Mouse (Mus musculus) midbrain, embryonic 16.5 days (tissue): ENCODE data around the gene Itm2c. TPM values are rescaled to one million over a fixed set of nuclear protein-coding genes. Genes with fewer than 3 reads are reported as not detected.

Experiments used
- ATAC-seq: fragments of 200-750 bp; cut with Nextera tagmentation; 2 replicates; pipeline ENCODE4 v1.8.0; 2017; ENCODE audit warnings: moderate TSS enrichment
- H3K27ac ChIP-seq: fragments of 300-500 bp; sonication (generic); 2 replicates; pipeline ENCODE4 v1.5.1; 2014; ENCODE audit warnings: mild to moderate bottlenecking, low read length, mixed read lengths
- H3K27me3 ChIP-seq: fragments of 300-500 bp; sonication (generic); 2 replicates; pipeline ENCODE4 v1.6.1; 2014; ENCODE audit warnings: low read depth, low read length, mixed read lengths; ENCODE audit not compliant: control insufficient read depth, insufficient read depth
- H3K36me3 ChIP-seq: fragments of 300-500 bp; sonication (generic); 2 replicates; pipeline ENCODE4 v1.6.1; 2014; ENCODE audit warnings: mild to moderate bottlenecking, low read length, moderate library complexity, mixed read lengths; ENCODE audit not compliant: control insufficient read depth, insufficient read depth
- H3K4me1 ChIP-seq: fragments of 300-500 bp; sonication (generic); 2 replicates; pipeline ENCODE4 v1.6.1; 2014; ENCODE audit warnings: mild to moderate bottlenecking, low read length, mixed read lengths; ENCODE audit not compliant: control insufficient read depth, insufficient read depth
- H3K4me2 ChIP-seq: fragments of 300-500 bp; sonication (generic); 2 replicates; pipeline ENCODE4 v1.6.1; 2014; ENCODE audit warnings: mild to moderate bottlenecking, low read length, mixed read lengths
- H3K4me3 ChIP-seq: fragments of 300-500 bp; sonication (generic); 2 replicates; pipeline ENCODE4 v1.5.1; 2014; ENCODE audit warnings: low read depth, mild to moderate bottlenecking, low read length, moderate library complexity, mixed read lengths
- H3K9ac ChIP-seq: fragments of 300-500 bp; sonication (generic); 2 replicates; pipeline ENCODE4 v1.6.1; 2014; ENCODE audit warnings: low read depth, low read length, mixed read lengths
- H3K9me3 ChIP-seq: fragments of 300-500 bp; sonication (generic); replicated peaks from 2 replicates; pipeline ENCODE4 v1.6.1; 2014; ENCODE audit warnings: mild to moderate bottlenecking, low read length, mixed read lengths; ENCODE audit not compliant: control insufficient read depth, poor library complexity, severe bottlenecking
- WGBS: fragments of 180-500 bp; shearing (Covaris S2); extraction: QIAGEN DNeasy Blood & Tissue Kit; methylation state at CpG from one replicate; pipeline ENCODE4 v1.1.7; 2014; 5-methylcytosine and 5-hydroxymethylcytosine counted together
- polyA plus RNA-seq: library from polyadenylated mRNA; unstranded; fragments of >200 nt; fragmentation: Nextera tagmentation; extraction: Ambion mirVana; gene quantifications from 2 replicates; pipeline ENCODE4 v1.2.1, GENCODE M21; 2015

Gene Itm2c
- polyA plus RNA-seq: 249 and 258 TPM in 2 replicates

GRCm38 (mm10) chr1:85894231-85894747 is at the start of gene Itm2c:
TSS of gene Itm2c (plus strand) at chr1:85894281.
- peak within 1 kb of the TSS; percentile 82 for H3K27ac ChIP-seq
- peak within 1 kb of the TSS; percentile 63 for H3K4me3 ChIP-seq
- ATAC-seq: peak; percentile 90
- H3K27me3 ChIP-seq: no peaks in the 10 kb centered on the region
- whole genome bisulfite sequencing: under 1% methylated on average over 35 of the region's 35 CpGs
- H3K4me1 ChIP-seq: peaks cover 38% of the 10 kb centered on the region
- H3K4me2 ChIP-seq: peak within 1 kb of the TSS; percentile 79
- H3K36me3 ChIP-seq: no peaks in the 10 kb centered on the region
- H3K9me3 ChIP-seq: no peaks in the 10 kb centered on the region
- H3K9ac ChIP-seq: peak within 1 kb of the TSS; percentile 76

DNA sequence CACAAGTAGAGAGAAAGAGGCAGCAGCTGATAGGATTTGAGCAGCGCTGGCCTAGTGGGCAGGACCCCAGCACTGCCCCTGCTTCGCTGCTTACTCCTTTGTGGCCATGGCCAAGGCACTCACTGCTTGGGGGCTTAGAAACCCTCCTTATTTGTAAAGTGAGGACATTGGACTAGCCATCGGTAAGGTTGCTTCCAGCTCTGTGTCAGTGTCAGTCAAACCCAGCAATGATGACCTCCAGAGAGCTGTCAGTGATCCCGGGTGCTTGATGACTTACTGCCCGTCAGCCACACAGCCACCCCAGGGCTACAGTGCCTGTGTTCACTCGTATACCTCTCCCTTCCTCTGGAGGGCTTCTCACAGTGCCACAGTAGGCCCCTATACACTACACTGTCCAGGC is 49.1 kb upstream of the Itm2c start:
- no peak for ATAC-seq
- H3K27ac ChIP-seq: no peak overlapping the region
- H3K36me3 ChIP-seq: peaks cover 19% of the 10 kb centered on the region
- no peak overlapping the region for H3K4me3 ChIP-seq
- no peaks in the 10 kb centered on the region for H3K27me3 ChIP-seq
- no peaks in the 10 kb centered on the region for H3K9me3 ChIP-seq
- H3K9ac ChIP-seq: no peak overlapping the region
- no peaks in the 10 kb centered on the region for H3K4me1 ChIP-seq
- WGBS: 90% methylated on average over 6 of the region's 6 CpGs
- H3K4me2 ChIP-seq: no peak overlapping the region

GRCm38 (mm10) chr1:85845476-85845875 is 48.6 kb upstream of the Itm2c start:
- Histone ChIP-seq H3K9ac (no peak overlapping the region), H3K4me1 (no peaks in the 10 kb centered on the region), H3K27me3 (no peaks in the 10 kb centered on the region), H3K36me3 (peaks cover 19% of the 10 kb centered on the region), H3K27ac (no peak overlapping the region), H3K4me2 (no peak overlapping the region), H3K4me3 (no peak overlapping the region), H3K9me3 (no peaks in the 10 kb centered on the region)
- ATAC-seq: no peak
- 79% methylated on average over 3 of the region's 3 CpGs for WGBS

DNA sequence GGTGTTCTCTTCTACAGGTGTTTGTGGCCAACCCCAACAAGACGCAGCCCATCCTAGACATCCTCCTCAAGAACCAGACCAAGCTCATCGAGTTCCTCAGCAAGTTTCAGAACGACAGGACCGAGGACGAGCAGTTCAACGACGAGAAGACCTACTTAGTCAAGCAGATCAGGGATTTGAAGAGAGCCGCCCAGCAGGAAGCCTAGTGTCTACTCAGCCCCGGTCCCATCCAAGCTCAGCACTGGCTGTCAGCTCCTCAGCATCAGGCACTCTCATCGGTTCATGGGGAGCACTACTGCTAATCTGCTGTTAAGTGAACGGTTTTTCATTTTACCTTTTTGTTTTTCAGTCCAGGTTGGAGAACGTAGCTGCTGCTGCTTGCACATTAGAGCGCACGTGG is 45.1 kb upstream of the Itm2c start:
- no peaks in the 10 kb centered on the region for H3K4me1 ChIP-seq
- H3K36me3 ChIP-seq: peaks cover 19% of the 10 kb centered on the region
- no peaks in the 10 kb centered on the region for H3K27me3 ChIP-seq
- no peak for ATAC-seq
- no peak overlapping the region for H3K4me3 ChIP-seq
- no peak overlapping the region for H3K27ac ChIP-seq
- H3K4me2 ChIP-seq: no peak overlapping the region
- H3K9ac ChIP-seq: no peak overlapping the region
- WGBS: 86% methylated on average over 14 of the region's 14 CpGs
- no peaks in the 10 kb centered on the region for H3K9me3 ChIP-seq

DNA sequence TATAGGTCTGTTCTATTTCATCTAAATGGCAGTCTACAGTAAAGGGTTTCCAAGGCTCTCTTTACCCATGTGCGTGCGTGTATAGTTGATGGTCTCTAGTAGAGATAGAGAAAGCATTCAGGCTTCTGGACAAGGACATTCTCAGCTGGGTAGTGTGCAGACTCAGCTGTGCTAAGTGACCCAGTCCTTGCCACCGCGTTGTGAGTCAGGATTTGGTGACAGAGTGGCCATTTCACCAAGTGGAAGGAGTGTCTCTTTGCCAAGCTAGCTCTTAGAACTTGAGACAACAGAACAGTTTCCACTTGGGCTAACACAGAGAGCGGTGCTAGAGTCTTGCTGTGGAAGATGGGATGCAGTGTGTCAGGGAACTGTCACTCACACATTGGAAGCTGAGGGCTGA is 43.2 kb upstream of the Itm2c start:
- no peak for ATAC-seq
- Histone ChIP-seq H3K4me3 (no peak overlapping the region), H3K27ac (no peak overlapping the region), H3K27me3 (no peaks in the 10 kb centered on the region), H3K4me2 (no peak overlapping the region), H3K9me3 (no peaks in the 10 kb centered on the region), H3K36me3 (peaks cover 15% of the 10 kb centered on the region), H3K9ac (no peak overlapping the region), H3K4me1 (no peaks in the 10 kb centered on the region)
- WGBS: 91% methylated on average over 5 of the region's 5 CpGs

- H3K36me3 ChIP-seq: peaks cover 12% of the 10 kb centered on the region
- no peak overlapping the region for H3K4me2 ChIP-seq
- no peaks in the 10 kb centered on the region for H3K27me3 ChIP-seq
- WGBS: 76% methylated on average over 2 of the region's 2 CpGs
- H3K9me3 ChIP-seq: no peaks in the 10 kb centered on the region
- no peak overlapping the region for H3K4me3 ChIP-seq
- ATAC-seq: peak; percentile 70
- H3K9ac ChIP-seq: no peak overlapping the region
- H3K4me1 ChIP-seq: no peaks in the 10 kb centered on the region
- H3K27ac ChIP-seq: no peak overlapping the region
These were observed 40.9 kb upstream of the Itm2c start for GRCm38 (mm10) chr1:85852996-85853689.

GRCm38 (mm10) chr1:85853865-85854264 is 40.2 kb upstream of the Itm2c start:
- H3K4me2 ChIP-seq: no peak overlapping the region
- ATAC-seq: peak; percentile 19; the same call in 1 of the 2 replicates
- no peak overlapping the region for H3K4me3 ChIP-seq
- no peaks in the 10 kb centered on the region for H3K4me1 ChIP-seq
- H3K27me3 ChIP-seq: no peaks in the 10 kb centered on the region
- no peaks in the 10 kb centered on the region for H3K9me3 ChIP-seq
- H3K27ac ChIP-seq: peak overlapping the region; percentile 12; the same call in 1 of the 2 replicates
- H3K36me3 ChIP-seq: peaks cover 6% of the 10 kb centered on the region
- H3K9ac ChIP-seq: no peak overlapping the region
- WGBS: 89% methylated on average over 2 of the region's 2 CpGs

- no peak for ATAC-seq
These were observed 39.6 kb upstream of the Itm2c start for GRCm38 (mm10) chr1:85854475-85854874.

DNA sequence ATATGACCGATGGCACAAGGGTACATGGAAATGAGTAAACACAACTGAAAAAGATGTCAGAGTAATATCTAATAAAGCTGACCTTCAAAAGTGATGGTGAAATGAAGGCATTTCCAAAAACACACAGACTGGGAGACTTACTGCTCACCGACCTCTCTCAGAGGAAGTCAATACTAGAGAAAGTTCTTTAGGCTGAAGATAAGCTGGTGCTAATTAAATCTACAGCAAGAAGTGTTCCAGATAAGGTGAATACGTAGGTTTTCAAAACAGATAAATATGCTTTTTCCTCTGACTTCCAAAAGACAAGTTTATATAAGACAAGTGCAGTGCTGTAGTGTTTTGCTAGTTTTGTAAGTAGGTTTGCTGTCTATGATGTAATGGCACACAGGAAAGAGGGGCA is 37.8 kb upstream of the Itm2c start:
- Histone ChIP-seq H3K27me3 (no peaks in the 10 kb centered on the region), H3K9ac (no peak overlapping the region), H3K4me3 (no peak overlapping the region), H3K9me3 (no peaks in the 10 kb centered on the region), H3K27ac (no peak overlapping the region), H3K4me2 (no peak overlapping the region), H3K4me1 (no peaks in the 10 kb centered on the region), H3K36me3 (no peaks in the 10 kb centered on the region)
- ATAC-seq: no peak
- WGBS: 90% methylated on average over 3 of the region's 3 CpGs

More at GRCm38 (mm10) chr1:85854475-85854874, 39.6 kb upstream of the Itm2c start:
- Histone ChIP-seq H3K9ac (no peak overlapping the region), H3K36me3 (peaks cover 1% of the 10 kb centered on the region; the same call in 1 of the 2 replicates), H3K4me3 (no peak overlapping the region), H3K9me3 (no peaks in the 10 kb centered on the region), H3K27ac (no peak overlapping the region), H3K4me1 (no peaks in the 10 kb centered on the region), H3K4me2 (no peak overlapping the region), H3K27me3 (no peaks in the 10 kb centered on the region)
- 72% methylated on average over 2 of the region's 2 CpGs for WGBS
